Mouse (Mus musculus) embryonic fibroblast, embryonic 13.5 days (primary cell): ENCODE measurements around the gene Galnt15.

ENCODE experiments used
- CTCF ChIP-seq: IDR thresholded peaks from 2 replicates; pipeline ENCODE4 v1.5.1; 2011; ENCODE audit warnings: mild to moderate bottlenecking, control low read depth, low read length, moderate library complexity, borderline replicate concordance; ENCODE audit not compliant: insufficient read depth
- POLR2A ChIP-seq: IDR thresholded peaks from 2 replicates; pipeline ENCODE4 v1.6.1; 2011; ENCODE audit warnings: low read depth, mild to moderate bottlenecking, control low read depth, low read length, moderate library complexity

GRCm38 (mm10) chr14:32093500-32094117 lies 64.8 kb downstream of the Galnt15 start:
- no peak for TF ChIP-seq CTCF
- TF ChIP-seq POLR2A = no peak
